Mouse (Mus musculus) heart, adult 2 months (tissue): ENCODE measurements around the gene Lonp2. TPM values are rescaled to one million over a fixed set of nuclear protein-coding genes. Genes with fewer than 3 reads are reported as not detected.

Source experiments
- DNase-seq, 2 experiments: peaks; one replicate each; pipeline ENCODE4 v3.0.0; 2021
- H3K27ac ChIP-seq: fragments of 200-600 bp; 2 replicates; pipeline ENCODE4 v1.8.1; 2022
- H3K27me3 ChIP-seq: fragments of 200-500 bp; 2 replicates; pipeline ENCODE4 v1.6.1; 2012; ENCODE audit warnings: mild to moderate bottlenecking, low read length, inconsistent platforms, mixed read lengths; ENCODE audit not compliant: control insufficient read depth, insufficient read depth
- H3K36me3 ChIP-seq: fragments of 200-500 bp; 2 replicates; pipeline ENCODE4 v1.6.1; 2012; ENCODE audit warnings: low read length, inconsistent platforms; ENCODE audit not compliant: control insufficient read depth, insufficient read depth
- H3K4me1 ChIP-seq: fragments of 200-500 bp; 2 replicates; pipeline ENCODE4 v1.6.1; 2011; ENCODE audit warnings: low read length; ENCODE audit not compliant: control insufficient read depth, insufficient read depth
- H3K4me3 ChIP-seq: fragments of 200-600 bp; 2 replicates; pipeline ENCODE4 v1.8.1; 2022
- H3K79me2 ChIP-seq: fragments of 200-500 bp; replicated peaks from 2 replicates; pipeline ENCODE4 v1.6.1; 2012; ENCODE audit warnings: mild to moderate bottlenecking, inconsistent platforms, low read length, moderate library complexity, mixed read lengths; ENCODE audit not compliant: control insufficient read depth, insufficient read depth
- H3K9ac ChIP-seq: fragments of 200-500 bp; 2 replicates; pipeline ENCODE4 v1.6.1; 2012; ENCODE audit warnings: low read depth, mild to moderate bottlenecking, control low read depth, inconsistent platforms, low read length, mixed read lengths
- CTCF ChIP-seq: fragments of 200-600 bp; IDR thresholded peaks from 2 replicates; pipeline ENCODE4 v1.8.1; 2022; ENCODE audit warnings: antibody characterized with exemption, mild to moderate bottlenecking, moderate library complexity
- EP300 ChIP-seq: fragments of 200-500 bp; IDR thresholded peaks from 2 replicates; pipeline ENCODE4 v1.6.1; 2011; ENCODE audit warnings: low read depth, low read length, control low read depth; ENCODE audit not compliant: insufficient read depth
- POLR2A ChIP-seq: fragments of 200-500 bp; IDR thresholded peaks from 2 replicates; pipeline ENCODE4 v1.6.1; 2011; ENCODE audit warnings: mild to moderate bottlenecking, low read depth, low read length, control low read depth; ENCODE audit not compliant: insufficient read depth
- WGBS: fragments of 180-500 bp; shearing (Covaris S2); methylation state at CpG from one replicate; pipeline ENCODE4 v1.1.7; 2018; 5-methylcytosine and 5-hydroxymethylcytosine counted together
- intact Hi-C: fragments of 180-260 bp; cut with DNase I; formaldehyde crosslinking; loops from one replicate; pipeline ENCODE4 v1.15.1; 2025
- polyA plus RNA-seq: library from polyadenylated mRNA; depleted of rRNA; stranded (reverse); fragments of >200 nt; gene quantifications from 2 replicates; pipeline ENCODE4 v1.2.3, GENCODE M21; 2012
- total RNA-seq, 2 experiments: library from RNA; stranded (reverse); gene quantifications; 2 replicates each; pipeline ENCODE4 v1.2.3; 2021

Lonp2 gene
- total and polyA plus RNA-seq, 3 experiments, result 53.4 to 81.5 (median 69.9) TPM

DNA sequence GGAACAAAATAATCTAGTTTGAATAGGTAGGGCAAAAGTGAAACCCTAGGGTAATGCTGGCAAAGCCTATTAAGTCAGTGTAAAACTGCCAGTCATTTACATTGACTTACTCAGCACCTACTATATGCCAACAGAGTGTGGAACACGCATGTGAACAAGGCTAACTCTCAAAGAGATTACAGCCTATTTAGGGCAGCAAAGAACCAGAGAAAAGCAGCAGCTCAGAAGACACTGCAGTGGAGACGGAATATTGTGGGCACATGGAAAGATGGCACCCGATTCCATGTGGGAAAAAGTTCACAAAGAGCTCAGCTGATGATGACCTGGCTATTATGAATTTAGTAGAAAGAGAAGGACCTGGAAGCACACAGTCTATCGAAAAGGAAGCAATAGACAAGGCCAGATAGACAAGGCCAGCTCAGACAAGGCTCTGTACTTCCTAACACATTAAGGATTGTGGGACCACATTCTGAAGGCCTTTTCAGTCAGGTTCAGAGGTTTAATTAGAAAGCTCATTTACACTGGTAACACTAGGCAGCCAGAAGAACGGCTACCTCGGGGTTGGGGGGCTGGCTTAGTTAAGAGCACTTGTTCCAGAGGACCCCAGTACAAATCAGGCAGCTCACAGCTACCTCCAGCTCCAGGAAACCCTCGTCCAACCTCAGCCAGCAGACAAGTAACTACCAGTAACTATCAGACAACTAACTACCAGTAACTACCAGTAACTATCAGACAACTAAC lies 118.9 kb downstream of the Lonp2 start:
- H3K27ac ChIP-seq, result peak overlapping the region; percentile 10
- H3K27me3 ChIP-seq, result no peaks in the 10 kb centered on the region
- peaks cover 19% of the 10 kb centered on the region for H3K4me1 ChIP-seq
- intact Hi-C loops, result loop anchor here (2.0 to 5.0 kb wide), 2 partner anchors 14 to 120 kb away; partner anchors contain the start of gene Lonp2
- TF ChIP-seq EP300 (no peak), POLR2A (no peak), CTCF (no peak)
- WGBS, result 41% methylated on average over 7 of the region's 7 CpGs
- peaks cover 27% of the 10 kb centered on the region for H3K36me3 ChIP-seq
- peaks cover 7% of the 10 kb centered on the region for H3K79me2 ChIP-seq
- no peak overlapping the region for H3K4me3 ChIP-seq
- H3K9ac ChIP-seq, result no peak overlapping the region
- DNase-seq, result no peak

DNA sequence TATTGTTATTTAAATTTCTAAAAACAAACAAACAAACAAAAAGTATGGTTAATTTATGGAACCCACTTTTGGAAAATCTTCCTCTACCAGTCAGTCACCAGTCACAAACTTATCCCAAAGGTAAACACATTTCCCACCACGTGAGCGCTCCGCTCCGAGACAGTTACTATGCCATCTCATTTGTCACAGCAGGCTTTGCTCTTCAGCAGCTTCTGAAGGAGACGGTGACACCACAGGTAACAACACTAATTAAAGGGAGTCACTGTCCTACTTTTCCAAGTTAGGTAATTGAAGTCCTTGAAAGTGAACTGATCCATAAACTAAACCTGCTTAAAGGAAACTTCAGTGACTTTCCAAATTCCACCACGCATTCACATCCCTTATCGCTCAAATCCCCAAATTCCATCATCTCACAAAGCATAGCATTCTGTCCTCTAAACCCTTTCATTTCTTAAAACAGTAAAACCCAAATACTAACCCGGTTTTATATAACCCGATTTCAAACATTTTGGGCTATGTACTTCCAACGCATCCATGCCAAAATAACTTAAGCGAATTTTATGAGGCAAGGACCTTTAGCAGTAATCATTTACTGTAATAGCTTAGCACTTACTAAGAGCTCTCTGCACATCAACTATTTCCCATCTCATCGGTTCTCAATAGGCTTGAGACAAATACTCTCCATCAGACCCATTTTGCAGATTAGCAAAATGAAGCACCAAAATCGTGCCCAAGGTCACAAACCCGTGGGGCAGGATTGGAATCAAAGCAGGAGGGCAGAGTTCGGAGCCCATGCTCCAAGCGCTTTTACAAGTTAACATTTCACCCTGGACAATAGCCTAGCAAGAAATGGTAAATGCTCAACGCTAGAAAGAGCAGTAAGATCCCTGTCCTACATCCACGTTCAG lies 120.7 kb downstream of the Lonp2 start:
- intact Hi-C loops, result loop anchor here (5.0 kb wide), 3 partner anchors 98 to 158 kb away; partner anchors contain the start of gene Lonp2
- Histone ChIP-seq H3K36me3 (peaks cover 20% of the 10 kb centered on the region), H3K27ac (peak overlapping the region; percentile 98), H3K9ac (peak overlapping the region; percentile 100), H3K4me3 (peak overlapping the region; percentile 94), H3K27me3 (no peaks in the 10 kb centered on the region), H3K79me2 (peaks cover 2% of the 10 kb centered on the region; the same call in 1 of the 2 replicates), H3K4me1 (peaks cover 14% of the 10 kb centered on the region)
- TF ChIP-seq CTCF (no peak), EP300 (no peak)
- DNase-seq, result no peak
- 7% methylated on average over 18 of the region's 18 CpGs for WGBS

GRCm38 (mm10) chr8:86745221-86745934 lies 121.5 kb downstream of the Lonp2 start, which contains the start of the genes Gm10638 and Siah1a:
Gene Gm10638 (plus strand): TSS chr8:86745699.
Gene Siah1a (minus strand): TSS chr8:86745934.
- peak; percentile 83 to 86 for DNase-seq
- Histone ChIP-seq H3K27me3 (no peaks in the 10 kb centered on the region), H3K36me3 (peaks cover 18% of the 10 kb centered on the region), H3K4me3 (peak within 1 kb of the TSS; percentile 94), H3K27ac (peak within 1 kb of the TSS; percentile 98), H3K9ac (peak within 1 kb of the TSS; percentile 100), H3K4me1 (peaks cover 14% of the 10 kb centered on the region), H3K79me2 (peaks cover 2% of the 10 kb centered on the region; the same call in 1 of the 2 replicates)
- intact Hi-C loops, result loop anchor here (5.0 kb wide), 2 partner anchors 97 to 157 kb away; no protein-coding TSS in a partner anchor
- WGBS, result under 1% methylated on average over 69 of the region's 88 CpGs
- TF ChIP-seq CTCF (no peak), EP300 (no peak), POLR2A (peak; percentile 69)

GRCm38 (mm10) chr8:86745935-86746441 lies 122.1 kb downstream of the Lonp2 start:
- WGBS, result under 1% methylated on average over 70 of the region's 70 CpGs
- TF ChIP-seq EP300 (no peak), POLR2A (peak; percentile 58), CTCF (no peak; the same call in 1 of the 2 replicates)
- peak overlapping the region; percentile 94 for H3K4me3 ChIP-seq
- H3K36me3 ChIP-seq, result peaks cover 13% of the 10 kb centered on the region
- intact Hi-C loops, result loop anchor here (2.0 to 5.0 kb wide), 3 partner anchors 41 to 156 kb away; no protein-coding TSS in a partner anchor
- H3K9ac ChIP-seq, result peak overlapping the region; percentile 100
- H3K27ac ChIP-seq, result peak overlapping the region; percentile 98
- peaks cover 14% of the 10 kb centered on the region for H3K4me1 ChIP-seq
- peak; percentile 97 to 99 for DNase-seq
- H3K79me2 ChIP-seq, result peaks cover 2% of the 10 kb centered on the region; the same call in 1 of the 2 replicates
- H3K27me3 ChIP-seq, result no peaks in the 10 kb centered on the region

DNA sequence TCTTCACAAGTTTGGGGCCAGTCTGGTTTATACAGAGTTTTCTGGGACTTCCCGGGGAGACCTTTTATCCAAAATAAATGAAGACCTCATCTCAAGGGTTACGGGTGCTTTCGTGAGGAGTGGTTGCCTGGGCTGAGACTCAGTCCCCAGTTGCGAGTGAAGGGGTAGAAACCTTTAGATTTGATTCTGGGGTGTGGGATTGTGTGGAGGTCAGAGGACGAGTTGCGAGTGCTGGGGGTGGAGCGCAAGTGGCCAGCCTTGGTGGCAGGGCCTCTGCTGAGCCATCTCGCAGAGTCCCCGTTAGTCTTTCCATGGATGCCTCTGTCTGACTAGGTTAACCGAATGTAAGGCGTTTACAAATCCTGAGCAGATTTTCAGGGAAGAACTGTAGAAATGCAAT lies 122.7 kb downstream of the Lonp2 start:
- Histone ChIP-seq H3K79me2 (peaks cover 2% of the 10 kb centered on the region; the same call in 1 of the 2 replicates), H3K27ac (peak overlapping the region; percentile 98), H3K9ac (peak overlapping the region; percentile 84), H3K4me1 (peaks cover 14% of the 10 kb centered on the region), H3K36me3 (peaks cover 13% of the 10 kb centered on the region), H3K27me3 (no peaks in the 10 kb centered on the region; the same call in 1 of the 2 replicates), H3K4me3 (peak overlapping the region; percentile 94)
- TF ChIP-seq CTCF (no peak), POLR2A (no peak), EP300 (no peak)
- 7% methylated on average over 11 of the region's 11 CpGs for whole genome bisulfite sequencing
- DNase-seq, result no peak
- intact Hi-C loops, result loop anchor here (2.0 to 5.0 kb wide), 3 partner anchors 40 to 156 kb away; no protein-coding TSS in a partner anchor
